Mouse (Mus musculus): Measurements from ENCODE around the gene Nadk. TPM values are rescaled to one million over a fixed set of nuclear protein-coding genes. Genes with fewer than 3 reads are reported as not detected.

Gene Nadk
- 10 to 100 TPM; 36.6 to 37.3 TPM for total RNA-seq (2021)

- intact Hi-C loops (cut with DNase I), result loop anchor here (2.0 kb wide), 1 partner anchor 71 kb away; the partner anchor contains the start of gene Gnb1
- DNase-seq (ENCODE audit: low spot score), result peak; percentile 36
Measured at GRCm38 (mm10) chr4:155561661-155562442, at the start of gene Nadk. Gene Nadk, plus strand, starts transcription at chr4:155562378.

DNA sequence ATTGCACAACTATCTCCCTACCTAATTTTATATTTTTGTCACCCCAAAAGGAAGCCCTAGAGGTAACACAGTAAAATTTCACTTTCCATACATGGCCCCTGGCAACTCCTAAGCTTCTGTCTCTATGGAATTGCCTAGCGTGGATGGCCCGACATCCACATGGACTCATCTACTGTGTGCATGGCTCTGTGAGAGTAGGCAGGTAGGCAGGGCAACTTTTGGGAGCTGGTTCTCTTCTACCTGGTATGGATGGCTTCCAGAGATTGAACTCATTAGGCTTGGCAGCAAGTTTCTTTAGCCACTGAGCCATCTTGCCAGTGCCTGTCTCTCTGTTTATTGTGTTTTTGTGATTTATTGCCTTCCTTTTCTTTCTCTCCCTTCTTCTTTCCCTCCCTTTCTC, 47.4 kb upstream of the Nadk start:
- intact Hi-C loops (cut with DNase I), result no loop called here
- no peak for DNase-seq (ENCODE audit: low spot score)

- no peak for DNase-seq (ENCODE audit: low spot score)
- intact Hi-C loops (cut with DNase I), result no loop called here
Measured at GRCm38 (mm10) chr4:155517948-155518517, 44.1 kb upstream of the Nadk start.

DNA sequence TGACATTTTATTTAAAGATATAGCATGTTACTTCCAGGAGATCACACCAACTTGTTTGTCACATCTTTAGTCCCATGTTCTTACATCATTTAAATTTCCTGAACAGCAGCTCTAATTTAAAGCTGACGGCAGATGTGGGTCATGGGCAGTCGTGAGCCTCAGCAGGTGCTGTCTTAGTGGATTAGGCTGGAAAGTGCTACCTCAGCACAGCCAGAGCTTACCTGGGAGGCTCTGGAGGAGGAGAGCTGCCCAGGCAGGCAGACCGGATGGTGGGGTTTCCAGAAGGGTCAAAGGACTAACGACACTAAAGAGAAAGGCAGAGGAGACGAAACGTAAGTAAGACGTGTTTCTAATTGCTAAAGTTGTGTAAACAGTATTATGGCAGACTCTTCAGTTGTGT, 39.9 kb upstream of the Nadk start:
- intact Hi-C loops (cut with DNase I), result no loop called here
- DNase-seq (ENCODE audit: low spot score), result no peak

- no peak for DNase-seq (ENCODE audit: low spot score)
- intact Hi-C loops (cut with DNase I), result loop anchor here (5.0 kb wide), 1 partner anchor 33 kb away; the partner anchor contains the start of gene Gnb1
Measured at GRCm38 (mm10) chr4:155525751-155526150, 36.4 kb upstream of the Nadk start.

- DNase-seq (ENCODE audit: low spot score), result no peak
- intact Hi-C loops (cut with DNase I), result loop anchor here (5.0 kb wide), 1 partner anchor 37 kb away; the partner anchor contains the start of gene Gnb1
Measured at GRCm38 (mm10) chr4:155529294-155529693, 32.9 kb upstream of the Nadk start.

- DNase-seq (ENCODE audit: low spot score), result no peak
- intact Hi-C loops (cut with DNase I), result no loop called here
Measured at GRCm38 (mm10) chr4:155549993-155550392, 12.2 kb upstream of the Nadk start.

DNA sequence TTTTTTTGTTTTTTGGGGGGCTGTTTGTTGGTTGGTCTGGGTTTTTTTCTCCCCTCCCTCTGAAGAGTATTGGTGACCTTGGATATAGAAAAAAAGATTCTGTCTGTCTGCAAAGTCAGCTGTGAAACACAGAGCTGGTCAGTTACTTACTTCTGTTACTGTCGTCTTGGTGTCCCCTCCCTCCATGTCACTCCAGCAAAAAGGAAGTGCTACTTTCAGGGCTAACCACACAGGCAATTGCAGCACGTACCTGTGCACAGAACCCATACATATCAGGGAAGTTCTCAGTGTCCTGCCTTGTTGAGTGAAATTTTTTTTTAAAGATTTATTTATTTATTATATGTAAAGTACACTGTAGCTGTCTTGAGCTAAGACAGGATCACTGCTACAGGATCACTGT, 11.7 kb upstream of the Nadk start:
- intact Hi-C loops (cut with DNase I), result no loop called here
- DNase-seq (ENCODE audit: low spot score), result no peak

- intact Hi-C loops (cut with DNase I), result no loop called here
- no peak for DNase-seq (ENCODE audit: low spot score)
Measured at GRCm38 (mm10) chr4:155551073-155551472, 11.1 kb upstream of the Nadk start.

GRCm38 (mm10) chr4:155552917-155553532, 9.2 kb upstream of the Nadk start:
- intact Hi-C loops (cut with DNase I), result no loop called here
- DNase-seq (ENCODE audit: low spot score), result no peak

DNA sequence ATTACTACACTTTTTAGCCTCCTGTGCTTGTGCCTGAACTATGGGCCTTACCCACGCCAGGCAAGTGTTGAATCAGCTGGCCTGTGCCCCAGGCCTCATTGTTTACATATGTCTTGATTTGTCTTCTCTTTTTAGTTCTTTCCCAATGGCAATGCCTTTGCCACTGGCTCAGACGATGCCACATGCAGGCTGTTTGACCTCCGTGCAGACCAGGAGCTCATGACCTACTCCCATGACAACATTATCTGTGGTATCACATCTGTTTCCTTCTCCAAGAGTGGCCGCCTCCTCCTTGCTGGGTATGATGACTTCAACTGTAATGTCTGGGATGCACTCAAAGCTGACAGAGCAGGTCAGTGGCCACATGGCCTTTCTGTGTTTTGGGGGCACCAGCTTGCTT, 7.3 kb upstream of the Nadk start:
- DNase-seq (ENCODE audit: low spot score), result no peak
- intact Hi-C loops (cut with DNase I), result no loop called here

DNA sequence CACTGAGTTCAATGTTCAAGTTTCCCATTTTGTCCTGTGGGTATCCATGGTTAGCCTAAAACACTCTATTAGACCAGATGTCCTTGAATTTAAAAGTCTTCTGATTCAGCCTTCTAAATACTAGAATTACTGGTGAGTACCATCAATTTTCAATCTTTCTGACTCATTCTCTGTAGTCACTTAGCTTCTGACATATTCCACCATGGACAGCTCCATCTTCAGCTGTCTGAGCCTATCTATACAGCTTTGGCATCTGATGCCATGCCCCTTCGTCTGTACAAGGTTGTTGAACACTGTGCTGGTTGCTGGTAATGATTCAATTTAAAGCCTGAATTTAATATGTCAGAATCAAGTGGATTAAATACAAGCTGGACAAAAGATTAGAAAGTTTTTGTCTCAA, 6.7 kb upstream of the Nadk start:
- DNase-seq (ENCODE audit: low spot score), result no peak
- intact Hi-C loops (cut with DNase I), result no loop called here

DNA sequence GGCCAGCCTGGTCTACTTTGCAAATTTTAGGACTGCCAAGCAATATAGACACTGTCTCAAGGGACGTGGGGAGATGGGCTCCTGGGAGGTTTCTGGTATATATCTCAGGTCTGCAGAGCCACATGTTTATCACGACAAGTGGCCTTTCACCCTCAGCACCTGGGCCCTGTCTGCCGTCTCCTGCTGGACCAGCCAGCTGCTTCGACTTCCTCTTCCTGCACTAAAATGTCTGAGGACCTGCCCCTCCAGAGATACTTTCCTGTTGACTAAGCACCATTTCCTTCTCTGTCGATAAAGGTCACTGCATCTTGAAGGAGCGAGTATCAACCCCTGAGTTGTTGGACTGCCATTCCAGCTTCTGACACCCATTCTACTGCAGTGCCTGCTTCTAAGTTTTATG, 2.7 kb upstream of the Nadk start:
- no peak for DNase-seq (ENCODE audit: low spot score)

GRCm38 (mm10) chr4:155560932-155561331, 1.2 kb upstream of the Nadk start:
- DNase-seq (ENCODE audit: low spot score), result no peak
- intact Hi-C loops (cut with DNase I), result loop anchor here (2.0 kb wide), 1 partner anchor 70 kb away; the partner anchor contains the start of gene Gnb1

More for the DNA sequence above, 2.7 kb upstream of the Nadk start:
- intact Hi-C loops (cut with DNase I), result no loop called here

DNA sequence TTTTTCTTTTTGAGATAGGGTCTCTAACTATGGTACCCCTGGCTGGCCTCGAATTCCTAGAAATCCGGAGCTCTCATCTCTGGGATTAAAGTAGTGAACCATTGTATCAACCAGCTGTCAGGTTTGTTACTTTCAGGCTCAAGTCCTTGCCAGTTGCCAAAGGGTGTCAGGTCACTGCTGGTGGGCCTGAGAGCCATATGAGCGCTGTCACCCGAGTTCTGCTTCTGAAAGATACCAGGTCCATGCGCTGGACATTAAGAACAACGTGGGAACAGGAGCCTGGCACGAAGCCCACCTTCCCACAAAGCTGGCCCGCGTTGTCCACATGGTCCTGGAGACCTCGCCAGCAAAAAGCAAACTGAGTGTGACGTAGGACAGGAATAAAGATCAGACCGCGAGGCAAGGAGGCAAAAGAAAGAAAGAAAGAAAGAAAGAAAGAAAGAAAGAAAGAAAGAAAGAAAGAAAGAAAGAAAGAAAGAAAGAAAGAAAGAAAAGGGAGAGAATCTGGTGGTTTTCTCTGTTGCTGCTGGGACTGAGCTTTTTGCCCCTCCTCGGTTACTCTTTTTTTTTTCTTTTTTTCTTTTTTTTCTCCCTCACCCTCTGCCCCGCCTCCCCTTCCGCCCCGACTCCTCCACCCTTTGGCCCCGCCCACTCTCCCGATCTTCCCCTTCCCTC, 684 bp downstream of the Nadk start:
- intact Hi-C loops (cut with DNase I), result no loop called here
- DNase-seq (ENCODE audit: low spot score), result peak; percentile 42

GRCm38 (mm10) chr4:155563400-155564231, 1.4 kb downstream of the Nadk start:
- intact Hi-C loops (cut with DNase I), result no loop called here
- DNase-seq (ENCODE audit: low spot score), result peak; percentile 93

- peak; percentile 49 for DNase-seq (ENCODE audit: low spot score)
- intact Hi-C loops (cut with DNase I), result no loop called here
Measured at GRCm38 (mm10) chr4:155564315-155565069, 2.3 kb downstream of the Nadk start.

GRCm38 (mm10) chr4:155566555-155566954, 4.4 kb downstream of the Nadk start:
- DNase-seq (ENCODE audit: low spot score), result no peak
- intact Hi-C loops (cut with DNase I), result no loop called here

DNA sequence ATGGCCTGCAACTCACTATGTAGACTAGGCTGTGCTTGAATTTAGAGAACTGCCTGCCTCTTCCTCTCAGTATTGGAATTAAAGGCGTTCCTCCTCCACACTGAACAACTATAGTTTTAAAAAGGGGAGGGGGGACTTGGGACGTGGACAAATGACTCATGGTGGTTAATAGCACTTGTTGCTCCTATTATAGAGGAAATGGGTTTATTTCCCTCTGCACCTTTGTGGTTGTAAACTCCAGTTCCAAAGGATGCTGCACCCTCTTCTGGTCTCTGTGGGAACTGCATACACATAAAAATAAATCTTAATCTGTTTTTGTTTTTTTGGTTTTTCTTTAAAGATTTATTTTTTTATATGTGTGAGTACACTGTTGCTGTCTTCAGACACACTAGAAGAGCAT, 6.0 kb downstream of the Nadk start:
- no peak for DNase-seq (ENCODE audit: low spot score)
- intact Hi-C loops (cut with DNase I), result loop anchor here (1.0 kb wide), 1 partner anchor 87 kb away; no protein-coding TSS in a partner anchor

Data from heart, postnatal 25 days (tissue).